Mouse (Mus musculus) bone marrow macrophage, adult 2 months (primary cell): ENCODE data around the gene Cenpa.

Experiments
- CTCF ChIP-seq: IDR thresholded peaks from 2 replicates; pipeline ENCODE4 v1.5.1; 2012; ENCODE audit warnings: low read depth, mild to moderate bottlenecking, low read length, moderate library complexity
- POLR2A ChIP-seq: IDR thresholded peaks from 2 replicates; pipeline ENCODE4 v1.6.1; 2012; ENCODE audit warnings: mild to moderate bottlenecking, low read depth, low read length, borderline replicate concordance

- TF ChIP-seq POLR2A: no peak
- no peak for TF ChIP-seq CTCF
Measured at GRCm38 (mm10) chr5:30670091-30670490, 3.5 kb downstream of the Cenpa start.
